Mouse (Mus musculus) heart, embryonic 13.5 days (tissue): ENCODE measurements around the gene Gm3285. TPM values are rescaled to one million over a fixed set of nuclear protein-coding genes. Genes with fewer than 3 reads are reported as not detected.

Experiments
- ATAC-seq: fragments of 200-750 bp; cut with Nextera tagmentation; 2 replicates; pipeline ENCODE4 v1.8.0; 2017; ENCODE audit warnings: moderate TSS enrichment; ENCODE audit not compliant: insufficient number of reproducible peaks, low FRiP score, low TSS enrichment; ENCODE audit errors: extremely low read depth
- H3K27ac ChIP-seq: fragments of 300-500 bp; sonication (generic); replicated peaks from 2 replicates; pipeline ENCODE4 v1.5.1; 2015; ENCODE audit warnings: moderate library complexity, mild to moderate bottlenecking, inconsistent platforms
- H3K27me3 ChIP-seq: fragments of 300-500 bp; sonication (generic); replicated peaks from 2 replicates; pipeline ENCODE4 v1.6.1; 2015; ENCODE audit warnings: mild to moderate bottlenecking, inconsistent platforms
- H3K36me3 ChIP-seq: fragments of 300-500 bp; sonication (generic); 2 replicates; pipeline ENCODE4 v1.6.1; 2015; ENCODE audit warnings: mild to moderate bottlenecking, inconsistent platforms
- H3K4me1 ChIP-seq: fragments of 300-500 bp; sonication (generic); 2 replicates; pipeline ENCODE4 v1.6.1; 2015; ENCODE audit warnings: inconsistent platforms
- H3K4me2 ChIP-seq: fragments of 300-500 bp; sonication (generic); 2 replicates; pipeline ENCODE4 v1.6.1; 2015; ENCODE audit warnings: inconsistent platforms, mild to moderate bottlenecking, moderate library complexity
- H3K4me3 ChIP-seq: fragments of 300-500 bp; sonication (generic); 2 replicates; pipeline ENCODE4 v1.5.1; 2015; ENCODE audit warnings: moderate library complexity, mild to moderate bottlenecking, inconsistent platforms
- H3K9ac ChIP-seq: fragments of 300-500 bp; sonication (generic); 2 replicates; pipeline ENCODE4 v1.6.1; 2015; ENCODE audit warnings: inconsistent platforms, mild to moderate bottlenecking, moderate library complexity
- H3K9me3 ChIP-seq: fragments of 300-500 bp; sonication (generic); 2 replicates; pipeline ENCODE4 v1.6.1; 2016; ENCODE audit warnings: inconsistent platforms
- WGBS: fragments of 180-500 bp; shearing (Covaris S2); methylation state at CpG from one replicate; pipeline ENCODE4 v1.1.7; 2015; ENCODE audit warnings: mixed read lengths; 5-methylcytosine and 5-hydroxymethylcytosine counted together
- polyA plus RNA-seq: library from polyadenylated mRNA; unstranded; fragments of >200 nt; fragmentation: Nextera tagmentation; extraction: Ambion mirVana; gene quantifications from 2 replicates; pipeline ENCODE4 v1.2.1, GENCODE M21; 2015

Gene Gm3285
- polyA plus RNA-seq, 1 experiment from 2014 or later: not detected

DNA sequence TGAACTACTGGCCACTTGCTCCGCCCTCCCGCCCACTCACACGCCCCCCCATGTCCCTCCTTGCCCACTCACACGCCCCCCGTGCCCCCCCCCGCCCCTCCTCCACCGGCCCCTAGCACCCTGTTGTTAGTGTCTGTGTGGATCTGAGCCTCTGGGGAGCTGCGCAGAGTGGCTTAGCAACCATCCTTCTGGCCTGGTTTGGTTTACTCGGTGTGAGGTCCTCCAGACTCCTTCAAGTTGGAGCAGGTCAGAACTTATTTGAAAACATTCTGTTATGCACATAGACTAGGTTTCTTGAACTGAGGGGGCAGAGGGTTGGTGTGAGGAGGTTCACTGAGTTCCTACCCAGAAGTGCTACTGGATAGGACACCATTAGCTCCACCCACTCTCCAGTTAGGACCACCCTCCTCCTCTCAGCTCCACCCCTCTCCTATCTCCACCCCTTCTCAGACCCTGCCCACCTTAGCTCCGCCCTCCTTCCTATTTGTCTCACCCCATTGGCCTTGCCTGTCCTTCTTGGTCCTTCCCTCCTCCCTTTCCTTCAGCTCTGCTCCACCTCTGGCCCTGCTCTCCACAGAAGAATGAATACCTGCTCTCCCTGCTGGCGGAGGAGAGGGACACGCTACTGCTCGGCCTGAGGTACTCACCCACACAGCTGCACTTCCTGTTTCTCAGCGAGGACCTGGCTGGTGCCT, 2.4 kb downstream of the Gm3285 start:
- Histone ChIP-seq H3K4me1 (no peaks in the 10 kb centered on the region), H3K4me3 (peak overlapping the region; percentile 16), H3K4me2 (peak overlapping the region; percentile 50), H3K27ac (no peak overlapping the region), H3K9me3 (no peaks in the 10 kb centered on the region), H3K9ac (no peak overlapping the region), H3K36me3 (no peaks in the 10 kb centered on the region), H3K27me3 (peaks cover 24% of the 10 kb centered on the region)
- 26% methylated on average over 13 of the region's 14 CpGs for WGBS
- ATAC-seq: no peak

- H3K4me3 ChIP-seq: peak overlapping the region; percentile 16
- 34% methylated on average over 11 of the region's 11 CpGs for WGBS
- H3K36me3 ChIP-seq: no peaks in the 10 kb centered on the region
- no peak for ATAC-seq
- H3K27me3 ChIP-seq: peaks cover 28% of the 10 kb centered on the region
- H3K4me1 ChIP-seq: no peaks in the 10 kb centered on the region
- H3K9ac ChIP-seq: no peak overlapping the region
- no peak overlapping the region for H3K27ac ChIP-seq
- H3K4me2 ChIP-seq: peak overlapping the region; percentile 50
- no peaks in the 10 kb centered on the region for H3K9me3 ChIP-seq
Measured at GRCm38 (mm10) chr10:77864762-77865143, 3.0 kb downstream of the Gm3285 start.

GRCm38 (mm10) chr10:77867546-77867945, 5.8 kb downstream of the Gm3285 start:
- no peak overlapping the region for H3K9ac ChIP-seq
- H3K36me3 ChIP-seq: no peaks in the 10 kb centered on the region
- H3K9me3 ChIP-seq: no peaks in the 10 kb centered on the region
- H3K4me2 ChIP-seq: no peak overlapping the region
- ATAC-seq: no peak
- no peak overlapping the region for H3K4me3 ChIP-seq
- H3K27me3 ChIP-seq: peaks cover 22% of the 10 kb centered on the region
- WGBS: 6% methylated on average over 1 of the region's 1 CpGs
- H3K4me1 ChIP-seq: no peaks in the 10 kb centered on the region
- no peak overlapping the region for H3K27ac ChIP-seq

DNA sequence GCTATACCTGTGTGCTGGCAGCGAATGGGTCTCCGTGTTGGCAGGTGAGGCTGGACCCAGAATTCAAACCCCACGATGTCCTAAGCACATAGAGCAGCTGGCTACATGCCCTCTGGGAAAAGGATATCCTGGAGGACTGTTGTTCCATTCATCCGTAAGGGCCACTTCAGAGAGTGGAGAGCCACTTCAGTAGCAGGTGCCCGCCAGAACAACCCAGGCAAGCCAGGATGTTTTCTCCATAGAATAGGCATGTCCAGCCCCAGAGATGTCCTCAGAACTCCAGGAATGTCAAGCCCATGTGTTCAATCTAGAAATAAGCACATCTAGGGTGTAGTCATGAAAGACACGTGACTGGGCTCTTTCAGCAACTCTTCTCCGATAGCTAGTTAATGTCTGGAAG, 7.9 kb downstream of the Gm3285 start:
- Histone ChIP-seq H3K4me3 (no peak overlapping the region), H3K4me2 (no peak overlapping the region), H3K27ac (no peak overlapping the region), H3K4me1 (no peaks in the 10 kb centered on the region), H3K27me3 (peaks cover 13% of the 10 kb centered on the region; the same call in 1 of the 2 replicates), H3K36me3 (no peaks in the 10 kb centered on the region), H3K9ac (no peak overlapping the region), H3K9me3 (no peaks in the 10 kb centered on the region)
- no peak for ATAC-seq
- WGBS: 67% methylated on average over 7 of the region's 7 CpGs

DNA sequence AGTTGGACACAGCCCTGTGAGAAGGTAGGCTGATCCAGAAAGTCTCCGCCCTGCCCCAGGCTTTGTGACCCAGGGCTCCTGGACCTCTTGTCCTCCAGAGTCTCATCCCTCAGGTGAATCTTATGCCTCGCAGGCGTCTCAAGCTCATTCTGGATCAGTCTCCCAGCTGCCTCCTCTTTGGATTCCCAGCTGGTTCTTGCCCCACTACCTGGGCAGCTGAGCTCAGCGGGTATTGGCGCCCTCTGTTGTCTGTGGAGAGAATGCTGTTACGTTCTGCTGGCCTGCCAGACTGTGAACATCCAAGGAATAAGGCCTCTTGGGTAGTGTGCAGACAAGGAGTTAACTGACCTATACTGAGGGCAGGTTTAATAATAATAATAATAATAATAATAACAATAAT, 17.2 kb downstream of the Gm3285 start:
- no peaks in the 10 kb centered on the region for H3K4me1 ChIP-seq
- H3K27ac ChIP-seq: no peak overlapping the region
- H3K9me3 ChIP-seq: no peaks in the 10 kb centered on the region
- no peak for ATAC-seq
- WGBS: 64% methylated on average over 6 of the region's 6 CpGs
- no peak overlapping the region for H3K4me2 ChIP-seq
- H3K4me3 ChIP-seq: no peak overlapping the region
- no peaks in the 10 kb centered on the region for H3K27me3 ChIP-seq
- H3K36me3 ChIP-seq: no peaks in the 10 kb centered on the region
- no peak overlapping the region for H3K9ac ChIP-seq

DNA sequence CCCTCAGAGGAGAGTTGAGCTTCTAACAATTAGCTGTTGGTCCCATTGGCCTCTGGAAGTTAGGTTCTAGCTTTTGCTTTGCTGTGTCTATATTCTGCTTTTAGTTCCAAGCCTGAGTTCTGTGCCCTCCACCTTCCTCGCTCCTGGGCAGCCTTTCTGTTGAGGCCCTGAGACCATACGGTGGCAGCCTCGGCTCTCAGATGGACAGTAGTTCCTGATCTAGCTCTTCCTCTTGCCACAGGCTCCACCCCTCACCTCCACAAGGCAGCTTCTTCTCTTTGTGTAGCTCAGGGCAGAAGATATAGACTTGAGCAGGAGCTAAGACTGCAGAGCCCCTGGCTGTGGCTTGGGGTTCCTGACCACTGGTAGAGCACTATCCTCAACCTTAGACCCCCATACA, 18.5 kb downstream of the Gm3285 start:
- WGBS: 43% methylated on average over 3 of the region's 3 CpGs
- H3K4me2 ChIP-seq: no peak overlapping the region
- H3K9ac ChIP-seq: no peak overlapping the region
- H3K27ac ChIP-seq: no peak overlapping the region
- H3K4me1 ChIP-seq: no peaks in the 10 kb centered on the region
- H3K36me3 ChIP-seq: no peaks in the 10 kb centered on the region
- H3K9me3 ChIP-seq: no peaks in the 10 kb centered on the region
- H3K4me3 ChIP-seq: no peak overlapping the region
- ATAC-seq: no peak
- H3K27me3 ChIP-seq: no peaks in the 10 kb centered on the region

- Histone ChIP-seq H3K9ac (no peak overlapping the region), H3K27me3 (peaks cover 12% of the 10 kb centered on the region), H3K4me2 (no peak overlapping the region), H3K4me1 (no peaks in the 10 kb centered on the region), H3K27ac (no peak overlapping the region), H3K9me3 (no peaks in the 10 kb centered on the region), H3K36me3 (no peaks in the 10 kb centered on the region), H3K4me3 (no peak overlapping the region)
- WGBS: 78% methylated on average over 5 of the region's 5 CpGs
- no peak for ATAC-seq
Measured at GRCm38 (mm10) chr10:77882553-77882952, 20.8 kb downstream of the Gm3285 start.

DNA sequence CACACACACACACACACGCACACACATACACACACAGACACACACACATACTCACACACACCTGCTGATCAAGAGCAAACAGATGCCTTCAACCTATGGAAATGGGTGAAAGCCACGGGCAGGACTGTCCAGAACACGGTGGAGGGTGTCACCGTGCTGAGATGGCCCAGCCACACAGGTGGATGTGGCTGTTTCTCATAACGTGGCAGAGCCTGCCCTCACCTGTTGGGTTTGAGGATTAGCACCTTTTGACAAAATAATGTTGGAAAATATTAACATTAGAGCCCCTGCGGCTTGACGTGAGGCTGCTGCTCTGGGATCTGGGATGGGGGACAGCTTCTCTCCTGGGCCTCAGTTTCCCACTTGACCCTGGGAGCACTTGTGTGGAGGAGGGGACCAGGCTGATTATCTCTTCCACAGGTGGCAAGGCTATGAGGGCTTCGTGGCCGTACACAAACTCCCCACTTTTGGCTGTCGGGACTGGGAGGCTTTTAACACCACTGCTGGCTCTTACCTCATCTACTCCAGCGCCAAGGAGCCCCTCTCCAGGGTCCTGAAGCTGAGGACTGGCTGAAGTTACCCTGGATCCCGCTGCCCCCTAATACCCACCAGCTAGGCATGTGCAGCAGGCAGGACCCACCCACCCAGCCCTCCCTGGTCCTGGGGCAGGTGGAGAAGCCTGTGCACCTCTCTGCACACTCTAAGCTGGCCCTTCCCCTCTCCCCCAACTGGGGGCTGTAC, 24.4 kb downstream of the Gm3285 start:
- Histone ChIP-seq H3K27ac (no peak overlapping the region), H3K4me1 (no peaks in the 10 kb centered on the region), H3K4me3 (no peak overlapping the region), H3K9me3 (0 out of 2 replicates have a peak, but pooled peaks cover 5% of the 10 kb centered on the region), H3K9ac (no peak overlapping the region), H3K36me3 (no peaks in the 10 kb centered on the region), H3K27me3 (peaks cover 17% of the 10 kb centered on the region), H3K4me2 (no peak overlapping the region)
- 41% methylated on average over 12 of the region's 12 CpGs for WGBS
- ATAC-seq: no peak

DNA sequence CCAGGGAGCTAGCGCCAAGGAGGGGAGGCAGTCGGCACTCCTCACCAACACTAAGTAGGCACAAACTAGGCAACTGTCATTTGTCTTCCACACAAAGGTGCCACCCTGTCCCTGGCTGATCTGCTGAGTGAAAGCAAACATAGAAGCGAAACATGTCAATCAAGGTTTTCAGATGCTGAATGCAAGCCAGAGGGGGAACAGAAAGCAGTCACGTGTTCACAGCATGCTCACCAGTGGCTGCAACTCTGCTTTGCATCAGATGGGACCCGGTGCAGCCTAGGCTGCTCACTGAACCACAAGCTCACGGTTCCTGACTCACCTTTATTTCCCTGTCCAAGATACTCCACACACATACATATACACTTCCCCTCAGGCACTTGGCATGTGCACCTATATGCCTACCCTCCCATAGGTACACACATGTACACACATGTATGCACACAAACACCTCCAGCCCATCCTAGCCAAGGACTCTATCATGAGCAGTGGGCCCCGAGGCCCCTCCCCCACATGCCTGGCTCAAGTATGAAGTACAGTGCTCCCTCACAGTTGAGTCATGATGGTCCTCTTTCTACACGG, 29.3 kb downstream of the Gm3285 start:
- no peak for ATAC-seq
- H3K9ac ChIP-seq: no peak overlapping the region
- no peak overlapping the region for H3K4me2 ChIP-seq
- 0 out of 2 replicates have a peak, but pooled peaks cover 5% of the 10 kb centered on the region for H3K9me3 ChIP-seq
- no peak overlapping the region for H3K27ac ChIP-seq
- H3K4me3 ChIP-seq: no peak overlapping the region
- peaks cover 15% of the 10 kb centered on the region for H3K27me3 ChIP-seq
- H3K4me1 ChIP-seq: no peaks in the 10 kb centered on the region
- WGBS: 72% methylated on average over 8 of the region's 8 CpGs
- no peaks in the 10 kb centered on the region for H3K36me3 ChIP-seq

GRCm38 (mm10) chr10:77895562-77895961, 33.8 kb downstream of the Gm3285 start:
- Histone ChIP-seq H3K27ac (no peak overlapping the region), H3K4me1 (no peaks in the 10 kb centered on the region), H3K4me3 (no peak overlapping the region), H3K9ac (no peak overlapping the region), H3K9me3 (no peaks in the 10 kb centered on the region), H3K36me3 (no peaks in the 10 kb centered on the region), H3K27me3 (peaks cover 15% of the 10 kb centered on the region), H3K4me2 (no peak overlapping the region)
- 40% methylated on average over 5 of the region's 5 CpGs for WGBS
- ATAC-seq: no peak

DNA sequence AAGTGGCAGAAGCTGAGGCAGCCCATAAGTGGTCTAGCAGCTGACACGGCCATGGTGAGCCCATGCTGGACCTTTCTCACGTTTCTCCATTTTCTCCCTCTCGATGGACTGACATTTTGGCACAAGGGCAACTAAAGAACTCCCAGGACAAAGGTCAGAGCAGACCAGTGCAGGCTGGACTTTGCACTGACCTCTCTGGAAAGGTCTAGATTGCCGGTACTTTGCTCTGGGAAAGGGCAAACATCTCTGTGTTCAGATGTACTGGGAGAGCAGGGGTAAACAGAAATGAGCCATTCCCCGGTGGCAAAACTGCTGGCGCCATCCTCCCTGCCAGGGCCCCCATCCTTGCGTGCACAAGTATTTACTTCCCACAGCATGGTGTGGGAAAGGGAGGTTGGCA, 38.4 kb downstream of the Gm3285 start:
- peaks cover 26% of the 10 kb centered on the region for H3K27me3 ChIP-seq
- no peak overlapping the region for H3K27ac ChIP-seq
- no peak overlapping the region for H3K4me2 ChIP-seq
- H3K9ac ChIP-seq: no peak overlapping the region
- WGBS: 73% methylated on average over 7 of the region's 7 CpGs
- H3K4me3 ChIP-seq: no peak overlapping the region
- no peak for ATAC-seq
- no peaks in the 10 kb centered on the region for H3K36me3 ChIP-seq
- peaks cover 10% of the 10 kb centered on the region; the same call in 1 of the 2 replicates for H3K4me1 ChIP-seq
- no peaks in the 10 kb centered on the region for H3K9me3 ChIP-seq
